Mouse (Mus musculus): ENCODE measurements around the gene Cnst.

DNA sequence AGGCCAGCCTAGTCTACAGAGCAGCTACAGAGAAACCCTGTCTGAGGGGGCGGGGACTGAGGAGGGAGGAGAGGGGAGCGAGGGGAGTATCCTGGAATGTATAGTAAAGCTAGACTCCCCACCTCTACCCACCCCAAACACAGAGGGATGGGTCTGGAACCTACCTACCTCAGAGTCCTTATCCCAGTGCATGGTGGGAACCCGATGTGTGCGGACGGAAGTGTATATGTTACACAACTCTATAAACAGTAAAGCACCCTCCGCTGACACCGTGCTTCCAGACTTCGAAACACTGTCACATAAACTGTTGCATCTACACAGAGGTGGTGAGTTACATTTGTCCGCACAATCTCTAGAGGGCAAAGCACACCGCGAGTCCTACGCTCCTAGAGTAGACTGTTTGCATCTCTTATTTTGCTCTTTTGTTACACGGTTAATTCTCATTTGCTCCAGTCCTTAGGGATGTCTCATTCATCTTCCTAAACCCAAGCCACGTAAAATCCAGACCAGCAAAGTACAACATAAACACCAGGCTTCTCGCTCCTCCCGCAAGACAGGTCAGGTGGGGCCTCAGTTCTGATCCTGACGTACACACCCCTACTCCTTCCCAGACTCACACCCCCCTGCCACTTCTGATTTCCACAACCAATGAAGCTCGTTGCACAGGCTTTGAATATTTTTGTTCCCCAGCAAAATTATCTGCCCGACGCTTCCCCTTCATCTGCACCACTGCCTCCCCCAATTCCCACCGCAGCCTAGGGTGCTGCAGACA lies 29.0 kb upstream of the Cnst start:
- TF ChIP-seq CTCF (IDR thresholded peaks at IDR 0.05; ENCODE audit: extremely low read depth, insufficient read length, insufficient replicate concordance, low read depth, low read length) (no peak), POLR2A (IDR thresholded peaks at IDR 0.05; ENCODE audit: low read depth, low read length) (no peak)

Measured in small intestine, adult 2 months (tissue).